Mouse (Mus musculus) erythroblast, adult 5-6 weeks (primary cell): ENCODE results near the gene Cldn7. TPM values are rescaled to one million over a fixed set of nuclear protein-coding genes. Genes with fewer than 3 reads are reported as not detected.
"Not testable (repeated sequence)": the region's sequence is repeated elsewhere in the genome, so short reads cannot be mapped to it uniquely, and the experiment has no call there.

Source experiments
- ATAC-seq: replicated peaks from 2 replicates; pipeline ENCODE4 v1.8.0; 2016; ENCODE audit warnings: moderate number of reproducible peaks, mild to moderate bottlenecking, moderate TSS enrichment, inconsistent platforms; ENCODE audit not compliant: poor library complexity, low FRiP score, severe bottlenecking
- total RNA-seq, 2 experiments: library from RNA; stranded (forward) in 1 of 2; stranded (reverse) in 1 of 2; fragments of 150-400 nt in 1 of 2; fragments of 200-764, 138-1000 nt in 1 of 2; gene quantifications; 2 replicates each; pipeline versions ENCODE4 v1.2.3 to v1.2.4; 2015 to 2017; ENCODE audit warnings: low replicate concordance in 2 of 2

Cldn7 gene
- total RNA-seq, 2 experiments from 2014 or later = not detected

- ATAC-seq = no peak
Observed at GRCm38 (mm10) chr11:70010033-70010432, 45.5 kb downstream of the Cldn7 start.

GRCm38 (mm10) chr11:70010548-70010947 is 46.0 kb downstream of the Cldn7 start:
- ATAC-seq = no peak

- no peak for ATAC-seq
Observed at GRCm38 (mm10) chr11:70010961-70011360, 46.4 kb downstream of the Cldn7 start.

GRCm38 (mm10) chr11:70012931-70013330 is 48.4 kb downstream of the Cldn7 start:
- no peak for ATAC-seq

DNA sequence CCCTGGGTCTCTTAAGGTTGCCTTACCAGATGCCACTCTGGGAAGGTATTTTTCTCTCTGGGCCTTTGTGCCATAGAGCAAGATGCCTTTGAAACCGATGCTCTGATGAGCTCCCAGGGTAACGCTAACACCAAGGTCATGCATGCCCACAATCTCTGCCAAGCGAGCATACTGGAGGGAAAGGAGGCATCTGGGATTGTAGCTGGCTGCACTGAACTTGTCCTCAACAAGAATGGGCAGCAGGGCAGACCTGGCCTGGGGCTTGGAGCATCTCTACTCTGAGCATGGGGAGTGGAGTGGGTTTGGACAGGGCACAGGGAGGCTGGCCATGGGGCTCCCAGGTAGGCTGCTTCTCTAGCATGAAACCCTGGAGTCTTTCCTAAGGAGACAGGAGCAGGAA is 48.8 kb downstream of the Cldn7 start:
- ATAC-seq = no peak

DNA sequence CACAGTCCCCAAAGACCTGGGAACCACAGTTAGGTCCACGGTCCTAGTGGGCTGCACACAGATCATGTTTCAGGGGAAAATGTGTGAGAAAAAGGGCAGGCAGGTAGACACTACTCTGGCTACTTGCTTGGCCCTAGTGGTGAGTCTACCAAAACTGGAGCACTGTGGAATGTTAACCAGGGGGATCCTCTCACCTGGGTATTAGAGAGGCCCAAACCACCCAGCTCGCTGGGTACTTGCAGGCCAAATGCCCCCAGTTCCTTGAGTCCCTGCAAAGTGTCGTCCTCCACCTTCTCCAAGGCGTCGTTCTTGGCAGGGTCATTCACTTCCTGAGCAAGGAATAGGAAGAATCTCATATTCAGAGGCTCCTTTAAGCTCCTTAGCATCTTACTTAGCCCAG is 49.5 kb downstream of the Cldn7 start:
- ATAC-seq = no peak

- peak; percentile 95 for ATAC-seq
Observed at GRCm38 (mm10) chr11:70014880-70015558, 50.4 kb downstream of the Cldn7 start, which contains the start of gene Acadvl. Acadvl (minus strand) TSS chr11:70015411.

DNA sequence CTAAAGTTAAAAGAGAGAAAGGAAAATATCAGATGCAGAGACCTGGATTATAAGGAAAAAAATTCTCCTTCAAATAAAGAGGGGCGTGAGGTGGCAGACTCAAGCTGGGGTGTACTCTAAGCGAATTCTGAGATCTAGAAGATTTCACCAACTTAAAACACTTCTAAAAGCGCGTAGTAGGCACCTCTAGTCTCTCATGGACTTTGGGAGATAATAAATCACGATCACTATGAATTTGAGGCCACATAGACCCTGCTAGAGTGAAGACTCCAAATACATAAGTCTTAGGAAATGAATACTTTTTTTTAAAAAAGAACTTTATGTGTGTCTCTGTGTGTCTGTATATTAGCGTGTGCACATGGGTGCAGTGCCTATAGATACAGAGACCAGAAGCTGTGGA is 51.1 kb downstream of the Cldn7 start:
- ATAC-seq = no peak

- ATAC-seq = not testable (repeated sequence)
Observed at GRCm38 (mm10) chr11:70016177-70016576, 51.6 kb downstream of the Cldn7 start.

DNA sequence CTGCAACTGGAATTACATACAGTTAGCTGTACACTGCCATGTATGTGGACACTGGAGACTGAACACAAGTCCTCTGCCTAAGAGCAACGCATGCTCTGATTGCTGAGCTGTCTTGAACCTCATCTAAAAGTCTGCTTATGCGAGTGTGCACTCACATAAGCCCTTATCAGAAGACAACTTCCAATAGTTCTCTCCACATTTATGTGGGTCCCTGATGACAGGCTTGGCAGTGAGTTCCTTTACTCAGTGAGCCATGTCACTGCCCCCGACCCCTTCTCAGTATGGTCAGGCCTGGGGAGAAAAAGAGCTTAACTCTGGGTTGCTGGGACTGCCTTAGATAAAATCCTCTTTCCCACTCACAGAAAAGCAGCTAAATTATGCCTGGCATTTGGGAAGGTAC is 52.1 kb downstream of the Cldn7 start, which contains the start of gene Dlg4:
TSS of gene Dlg4 (plus strand) at position 274 of the 400 bp plus-strand sequence.
- ATAC-seq = no peak

DNA sequence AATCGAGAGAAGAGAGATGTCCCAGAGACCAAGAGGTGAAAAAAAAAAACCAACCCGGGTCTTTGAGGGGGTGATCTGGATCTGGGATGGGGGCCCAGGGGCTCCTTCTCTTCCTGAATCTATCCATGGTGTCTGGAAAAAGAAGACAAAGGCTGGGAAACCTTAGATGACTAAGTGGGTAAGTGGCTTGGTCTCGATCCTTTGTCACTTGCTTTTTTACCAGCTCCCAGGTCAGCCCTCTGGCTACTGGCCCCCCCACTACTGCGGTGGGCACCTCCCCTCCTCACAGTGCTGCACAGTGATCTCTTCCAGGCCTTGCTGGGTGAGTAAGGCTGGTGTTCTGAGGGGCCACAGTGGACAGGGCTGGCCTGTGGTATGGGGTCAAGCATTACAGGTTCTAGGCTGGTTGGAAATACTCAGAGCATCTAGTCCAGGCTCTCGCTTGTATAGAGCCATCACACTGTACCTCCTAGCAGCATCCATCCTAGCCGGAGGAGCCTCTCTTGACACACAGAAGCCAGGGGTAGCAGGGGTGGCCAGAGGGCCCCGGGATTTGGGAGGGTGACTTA is 52.7 kb downstream of the Cldn7 start:
- no peak for ATAC-seq

Other genes starting within 250 kb of the Cldn7 start
Only the 30 nearest of the 34 such genes appear.
- 4.0 TPM in 1 of 2 replicates, not detected in the other for gene Chrnb1, start 168.8 kb upstream of the Cldn7 start, total RNA-seq (2015; ENCODE audit: low replicate concordance)
- 0.26 TPM in 1 of 2 replicates, not detected in the other for gene Chrnb1, start 168.8 kb upstream of the Cldn7 start, total RNA-seq (2017; ENCODE audit: low replicate concordance)
- gene Fgf11, start 162.9 kb upstream of the Cldn7 start, total RNA-seq (2015; ENCODE audit: low replicate concordance) = not detected in 2 replicates
- gene Fgf11, start 162.9 kb upstream of the Cldn7 start, total RNA-seq (2017; ENCODE audit: low replicate concordance) = not detected in 2 replicates
- gene Tmem102, start 159.2 kb upstream of the Cldn7 start, total RNA-seq (2015; ENCODE audit: low replicate concordance) = not detected in 2 replicates
- gene Tmem102, start 159.2 kb upstream of the Cldn7 start, total RNA-seq (2017; ENCODE audit: low replicate concordance) = not detected in 2 replicates
- gene Gm39566, start 149.5 kb upstream of the Cldn7 start, total RNA-seq (2015; ENCODE audit: low replicate concordance) = 0.42 TPM in 1 of 2 replicates, not detected in the other
- 0.14 TPM in 1 of 2 replicates, not detected in the other for gene Gm39566, start 149.5 kb upstream of the Cldn7 start, total RNA-seq (2017; ENCODE audit: low replicate concordance)
- not detected in 2 replicates for gene Spem2, start 146.3 kb upstream of the Cldn7 start, total RNA-seq (2015; ENCODE audit: low replicate concordance)
- not detected in 2 replicates for gene Spem2, start 146.3 kb upstream of the Cldn7 start, total RNA-seq (2017; ENCODE audit: low replicate concordance)
- not detected in 2 replicates for gene Spem1, start 142.6 kb upstream of the Cldn7 start, total RNA-seq (2015; ENCODE audit: low replicate concordance)
- gene Spem1, start 142.6 kb upstream of the Cldn7 start, total RNA-seq (2017; ENCODE audit: low replicate concordance) = not detected in 2 replicates
- 0.19 and 0.42 TPM in 2 replicates for gene Nlgn2, start 127.0 kb upstream of the Cldn7 start, total RNA-seq (2015; ENCODE audit: low replicate concordance)
- gene Nlgn2, start 127.0 kb upstream of the Cldn7 start, total RNA-seq (2017; ENCODE audit: low replicate concordance) = 0.28 and 1.1 TPM in 2 replicates
- gene Tmem256, start 126.3 kb upstream of the Cldn7 start, total RNA-seq (2015; ENCODE audit: low replicate concordance) = 142 and 218 TPM in 2 replicates
- gene Tmem256, start 126.3 kb upstream of the Cldn7 start, total RNA-seq (2017; ENCODE audit: low replicate concordance) = 57.1 and 181 TPM in 2 replicates
- gene Plscr3, start 118.4 kb upstream of the Cldn7 start, total RNA-seq (2015; ENCODE audit: low replicate concordance) = 12.5 and 17.6 TPM in 2 replicates
- gene Plscr3, start 118.4 kb upstream of the Cldn7 start, total RNA-seq (2017; ENCODE audit: low replicate concordance) = 5.9 and 11.4 TPM in 2 replicates
- 15.5 and 19.6 TPM in 2 replicates for gene Tnk1, start 106.0 kb upstream of the Cldn7 start, total RNA-seq (2015; ENCODE audit: low replicate concordance)
- gene Tnk1, start 106.0 kb upstream of the Cldn7 start, total RNA-seq (2017; ENCODE audit: low replicate concordance) = 8.3 and 13.8 TPM in 2 replicates
- not detected in 2 replicates for gene Tmem95, start 86.8 kb upstream of the Cldn7 start, total RNA-seq (2015; ENCODE audit: low replicate concordance)
- gene Tmem95, start 86.8 kb upstream of the Cldn7 start, total RNA-seq (2017; ENCODE audit: low replicate concordance) = not detected in 2 replicates
- 1.3 and 2.1 TPM in 2 replicates for gene Kctd11, start 83.4 kb upstream of the Cldn7 start, total RNA-seq (2015; ENCODE audit: low replicate concordance)
- gene Kctd11, start 83.4 kb upstream of the Cldn7 start, total RNA-seq (2017; ENCODE audit: low replicate concordance) = 0.42 and 0.77 TPM in 2 replicates
- 9.0 and 15.7 TPM in 2 replicates for gene Acap1, start 69.2 kb upstream of the Cldn7 start, total RNA-seq (2015; ENCODE audit: low replicate concordance)
- 12.1 and 16.1 TPM in 2 replicates for gene Acap1, start 69.2 kb upstream of the Cldn7 start, total RNA-seq (2017; ENCODE audit: low replicate concordance)
- 2.7 TPM in 1 of 2 replicates, not detected in the other for gene 2810408A11Rik, start 63.8 kb upstream of the Cldn7 start, total RNA-seq (2015; ENCODE audit: low replicate concordance)
- 6.0 TPM in 1 of 2 replicates, not detected in the other for gene 2810408A11Rik, start 63.8 kb upstream of the Cldn7 start, total RNA-seq (2017; ENCODE audit: low replicate concordance)
- 3.5 and 3.8 TPM in 2 replicates for gene Neurl4, start 63.7 kb upstream of the Cldn7 start, total RNA-seq (2015; ENCODE audit: low replicate concordance)
- 9.3 and 16.0 TPM in 2 replicates for gene Neurl4, start 63.7 kb upstream of the Cldn7 start, total RNA-seq (2017; ENCODE audit: low replicate concordance)
- 69.0 and 102 TPM in 2 replicates for gene Gps2, start 50.9 kb upstream of the Cldn7 start, total RNA-seq (2015; ENCODE audit: low replicate concordance)
- gene Gps2, start 50.9 kb upstream of the Cldn7 start, total RNA-seq (2017; ENCODE audit: low replicate concordance) = 52.9 and 63.3 TPM in 2 replicates
- gene Eif5a, start 42.8 kb upstream of the Cldn7 start, total RNA-seq (2015; ENCODE audit: low replicate concordance) = 340 and 374 TPM in 2 replicates
- gene Eif5a, start 42.8 kb upstream of the Cldn7 start, total RNA-seq (2017; ENCODE audit: low replicate concordance) = 154 and 205 TPM in 2 replicates
- not detected in 2 replicates for gene Ybx2, start 29.0 kb upstream of the Cldn7 start, total RNA-seq (2015; ENCODE audit: low replicate concordance)
- 5.0 TPM in 1 of 2 replicates, not detected in the other for gene Ybx2, start 29.0 kb upstream of the Cldn7 start, total RNA-seq (2017; ENCODE audit: low replicate concordance)
- 31.3 and 37.9 TPM in 2 replicates for gene Slc2a4, start 16.6 kb upstream of the Cldn7 start, total RNA-seq (2015; ENCODE audit: low replicate concordance)
- 98.1 and 151 TPM in 2 replicates for gene Slc2a4, start 16.6 kb upstream of the Cldn7 start, total RNA-seq (2017; ENCODE audit: low replicate concordance)
- gene Ctdnep1, start 16.4 kb downstream of the Cldn7 start, total RNA-seq (2015; ENCODE audit: low replicate concordance) = 48.1 and 52.3 TPM in 2 replicates
- 10.8 and 12.5 TPM in 2 replicates for gene Ctdnep1, start 16.4 kb downstream of the Cldn7 start, total RNA-seq (2017; ENCODE audit: low replicate concordance)
- gene Elp5, start 17.7 kb downstream of the Cldn7 start, total RNA-seq (2015; ENCODE audit: low replicate concordance) = 24.9 and 35.5 TPM in 2 replicates
- gene Elp5, start 17.7 kb downstream of the Cldn7 start, total RNA-seq (2017; ENCODE audit: low replicate concordance) = 14.5 and 18.7 TPM in 2 replicates
- gene Gabarap, start 26.4 kb downstream of the Cldn7 start, total RNA-seq (2015; ENCODE audit: low replicate concordance) = 328 and 394 TPM in 2 replicates
- 127 and 214 TPM in 2 replicates for gene Gabarap, start 26.4 kb downstream of the Cldn7 start, total RNA-seq (2017; ENCODE audit: low replicate concordance)
- gene Phf23, start 31.0 kb downstream of the Cldn7 start, total RNA-seq (2015; ENCODE audit: low replicate concordance) = 8.5 and 11.3 TPM in 2 replicates
- gene Phf23, start 31.0 kb downstream of the Cldn7 start, total RNA-seq (2017; ENCODE audit: low replicate concordance) = 7.4 and 11.0 TPM in 2 replicates
- 1.3 and 4.2 TPM in 2 replicates for gene Dvl2, start 35.8 kb downstream of the Cldn7 start, total RNA-seq (2015; ENCODE audit: low replicate concordance)
- 2.1 and 7.4 TPM in 2 replicates for gene Dvl2, start 35.8 kb downstream of the Cldn7 start, total RNA-seq (2017; ENCODE audit: low replicate concordance)
- 23.6 and 48.4 TPM in 2 replicates for gene Acadvl, start 50.6 kb downstream of the Cldn7 start, total RNA-seq (2015; ENCODE audit: low replicate concordance)
- gene Acadvl, start 50.6 kb downstream of the Cldn7 start, total RNA-seq (2017; ENCODE audit: low replicate concordance) = 18.6 and 20.4 TPM in 2 replicates
- gene Dlg4, start 52.2 kb downstream of the Cldn7 start, total RNA-seq (2015; ENCODE audit: low replicate concordance) = 7.7 TPM in 1 of 2 replicates, not detected in the other
- gene Dlg4, start 52.2 kb downstream of the Cldn7 start, total RNA-seq (2017; ENCODE audit: low replicate concordance) = 0.17 and 0.84 TPM in 2 replicates
- gene Asgr1, start 89.3 kb downstream of the Cldn7 start, total RNA-seq (2015; ENCODE audit: low replicate concordance) = not detected in 2 replicates
- not detected in 2 replicates for gene Asgr1, start 89.3 kb downstream of the Cldn7 start, total RNA-seq (2017; ENCODE audit: low replicate concordance)
- 3.3 TPM in 1 of 2 replicates, not detected in the other for gene Asgr2, start 127.9 kb downstream of the Cldn7 start, total RNA-seq (2015; ENCODE audit: low replicate concordance)
- not detected in 2 replicates for gene Asgr2, start 127.9 kb downstream of the Cldn7 start, total RNA-seq (2017; ENCODE audit: low replicate concordance)
- 8.5 and 15.7 TPM in 2 replicates for gene Mgl2, start 165.6 kb downstream of the Cldn7 start, total RNA-seq (2015; ENCODE audit: low replicate concordance)
- 12.4 and 18.7 TPM in 2 replicates for gene Mgl2, start 165.6 kb downstream of the Cldn7 start, total RNA-seq (2017; ENCODE audit: low replicate concordance)
- 6.7 and 13.2 TPM in 2 replicates for gene Clec10a, start 191.4 kb downstream of the Cldn7 start, total RNA-seq (2015; ENCODE audit: low replicate concordance)
- gene Clec10a, start 191.4 kb downstream of the Cldn7 start, total RNA-seq (2017; ENCODE audit: low replicate concordance) = 2.3 and 2.4 TPM in 2 replicates